Mouse (Mus musculus): ENCODE measurements around the gene Rps27rt. TPM values are rescaled to one million over a fixed set of nuclear protein-coding genes. Genes with fewer than 3 reads are reported as not detected.

The Rps27rt gene
- polyA plus RNA-seq, 1 experiment from 2014 or later, result 306 TPM

DNA sequence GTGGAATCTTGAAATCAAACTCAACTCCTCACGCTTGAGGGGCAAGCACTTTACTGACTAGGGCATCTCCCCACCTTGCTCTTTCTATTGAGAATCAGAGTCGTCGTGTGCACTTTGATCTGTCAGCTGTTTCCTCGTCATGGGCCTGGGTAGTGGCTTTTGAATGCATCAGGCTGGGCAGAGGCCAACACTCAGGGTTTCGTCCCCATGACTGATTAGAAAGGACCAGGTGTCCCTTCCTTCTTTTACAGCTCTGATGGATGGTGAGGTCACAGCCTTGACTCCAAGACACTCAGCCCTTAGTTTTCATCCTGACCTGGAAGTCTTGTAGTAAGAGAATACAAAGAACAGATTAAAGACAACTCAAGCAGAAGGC lies 17.2 kb upstream of the Rps27rt start:
- no peaks in the 10 kb centered on the region for H3K27me3 ChIP-seq
- no peaks in the 10 kb centered on the region for H3K9me3 ChIP-seq (replicated peaks)
- no peak for ATAC-seq (replicated peaks; ENCODE audit: insufficient number of reproducible peaks, insufficient read depth, low FRiP score, low read depth)
- no peaks in the 10 kb centered on the region for H3K36me3 ChIP-seq
- 63% methylated on average over 5 of the region's 5 CpGs for WGBS
- no peak overlapping the region for H3K27ac ChIP-seq
- no peak overlapping the region for H3K4me3 ChIP-seq
- H3K9ac ChIP-seq, result no peak overlapping the region
- no peaks in the 10 kb centered on the region for H3K4me1 ChIP-seq (replicated peaks)
- no peak overlapping the region for H3K4me2 ChIP-seq

DNA sequence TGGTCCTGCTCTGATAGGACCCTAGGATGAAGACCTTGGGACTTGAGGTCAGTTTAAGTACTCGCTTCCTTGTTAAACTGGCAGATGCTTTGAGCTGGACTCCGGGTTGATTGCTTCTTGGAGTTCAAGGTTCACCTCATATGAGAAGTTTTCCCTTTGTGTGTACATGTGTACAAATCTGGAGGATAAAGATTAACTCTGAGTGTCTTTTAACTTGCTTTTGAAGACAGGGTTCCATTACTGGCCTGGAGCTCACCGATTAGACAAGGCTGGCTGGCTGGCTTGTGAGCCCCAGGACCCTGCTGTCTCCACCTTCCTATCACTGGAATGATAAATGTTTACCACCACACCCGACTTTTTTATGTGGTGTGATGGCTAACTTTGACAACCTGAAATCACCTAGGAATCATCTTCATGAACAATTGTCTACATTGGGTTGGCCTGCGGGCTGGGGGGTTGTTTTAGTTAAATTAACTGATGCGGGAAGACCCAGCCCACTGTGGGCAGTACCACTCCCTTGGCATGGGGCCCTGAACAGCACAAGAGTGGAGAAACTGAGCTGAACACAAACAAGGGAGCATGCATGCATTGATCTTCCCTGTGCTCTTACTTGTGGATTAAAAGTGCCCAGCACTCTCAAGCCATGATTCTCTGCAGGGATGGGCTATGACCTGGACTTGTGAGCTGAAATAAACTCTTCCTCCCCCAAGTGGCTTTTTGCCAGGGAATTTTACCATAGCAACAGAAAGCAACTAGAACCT lies 16.7 kb upstream of the Rps27rt start:
- no peak overlapping the region for H3K4me3 ChIP-seq
- 84% methylated on average over 6 of the region's 6 CpGs for WGBS
- no peaks in the 10 kb centered on the region for H3K4me1 ChIP-seq (replicated peaks)
- no peak for ATAC-seq (replicated peaks; ENCODE audit: insufficient number of reproducible peaks, insufficient read depth, low FRiP score, low read depth)
- H3K9me3 ChIP-seq (replicated peaks), result no peaks in the 10 kb centered on the region
- H3K27me3 ChIP-seq, result no peaks in the 10 kb centered on the region
- H3K27ac ChIP-seq, result no peak overlapping the region
- H3K9ac ChIP-seq, result no peak overlapping the region
- H3K4me2 ChIP-seq, result no peak overlapping the region
- no peaks in the 10 kb centered on the region for H3K36me3 ChIP-seq

DNA sequence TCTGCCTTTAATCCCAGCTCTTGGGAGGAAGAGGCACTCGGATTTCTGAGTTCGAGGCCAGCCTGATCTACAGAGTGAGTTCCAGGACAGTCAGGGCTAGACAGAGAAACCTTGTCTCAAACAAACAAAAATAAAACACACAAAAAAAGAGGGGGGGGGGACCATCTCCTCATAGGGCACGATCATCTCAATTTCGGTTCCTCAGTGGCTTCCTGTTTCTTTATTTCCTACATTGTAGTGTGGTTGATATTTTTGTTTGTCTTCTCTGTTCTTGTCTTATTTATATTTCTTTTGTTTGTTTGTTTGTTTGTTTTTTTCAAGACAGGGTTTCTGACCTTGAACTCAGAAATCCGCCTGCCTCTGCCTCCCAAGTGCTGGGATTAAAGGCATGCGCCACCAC lies 13.9 kb upstream of the Rps27rt start:
- no peaks in the 10 kb centered on the region for H3K4me1 ChIP-seq (replicated peaks)
- H3K4me3 ChIP-seq, result no peak overlapping the region
- no peak overlapping the region for H3K4me2 ChIP-seq
- WGBS, result 94% methylated on average over 6 of the region's 6 CpGs
- H3K27ac ChIP-seq, result no peak overlapping the region
- 0 out of 2 replicates have a peak, but pooled peaks cover 4% of the 10 kb centered on the region for H3K9me3 ChIP-seq (replicated peaks)
- no peak overlapping the region for H3K9ac ChIP-seq
- H3K27me3 ChIP-seq, result no peaks in the 10 kb centered on the region
- no peaks in the 10 kb centered on the region for H3K36me3 ChIP-seq
- ATAC-seq (replicated peaks; ENCODE audit: insufficient number of reproducible peaks, insufficient read depth, low FRiP score, low read depth), result no peak

DNA sequence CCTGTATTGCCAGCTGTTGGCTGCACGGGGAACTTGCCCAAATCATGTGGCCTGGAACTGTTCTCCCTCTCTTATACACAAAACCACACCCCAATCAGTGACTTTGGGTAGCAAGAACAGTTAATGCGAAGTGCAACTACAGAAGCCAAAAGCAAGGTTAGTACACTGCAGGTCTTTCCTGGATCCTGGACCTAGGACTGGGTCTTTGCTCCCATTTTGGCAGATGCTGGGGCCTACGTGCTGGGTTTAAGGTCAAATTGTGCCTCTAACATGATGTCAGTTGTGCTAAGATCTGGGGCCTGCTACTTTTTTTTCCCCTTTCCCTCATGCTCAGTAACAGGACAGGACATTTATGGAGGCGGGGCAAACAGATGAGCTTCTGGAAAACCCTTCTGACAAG lies 13.2 kb upstream of the Rps27rt start:
- Histone ChIP-seq H3K36me3 (no peaks in the 10 kb centered on the region), H3K4me1 (replicated peaks) (no peaks in the 10 kb centered on the region), H3K4me3 (no peak overlapping the region), H3K4me2 (no peak overlapping the region), H3K27me3 (no peaks in the 10 kb centered on the region), H3K27ac (no peak overlapping the region), H3K9ac (no peak overlapping the region), H3K9me3 (replicated peaks) (0 out of 2 replicates have a peak, but pooled peaks cover 4% of the 10 kb centered on the region)
- no peak for ATAC-seq (replicated peaks; ENCODE audit: insufficient number of reproducible peaks, insufficient read depth, low FRiP score, low read depth)
- 87% methylated on average over 4 of the region's 4 CpGs for WGBS

DNA sequence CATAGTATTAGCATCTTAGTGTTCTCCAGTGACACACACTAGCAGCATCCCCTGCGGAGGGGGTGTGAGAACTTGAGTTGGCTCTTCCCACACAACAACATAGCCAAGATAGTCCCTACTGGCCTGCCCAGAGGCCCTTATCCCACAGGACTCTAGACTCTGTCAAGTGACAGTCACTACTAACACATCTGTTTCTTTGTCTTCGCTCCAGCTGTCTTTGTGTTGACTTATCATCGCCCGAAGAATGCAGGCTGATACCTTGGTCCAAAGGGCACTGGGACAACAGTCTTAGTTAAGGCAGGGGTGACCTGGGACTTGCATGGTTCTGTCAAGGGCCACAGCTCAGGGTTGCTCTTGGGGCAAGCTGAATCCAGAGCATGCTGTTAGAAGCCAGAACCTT lies 12.7 kb upstream of the Rps27rt start:
- WGBS, result 62% methylated on average over 4 of the region's 4 CpGs
- Histone ChIP-seq H3K9me3 (replicated peaks) (0 out of 2 replicates have a peak, but pooled peaks cover 4% of the 10 kb centered on the region), H3K4me3 (no peak overlapping the region), H3K36me3 (no peaks in the 10 kb centered on the region), H3K4me2 (no peak overlapping the region), H3K4me1 (replicated peaks) (no peaks in the 10 kb centered on the region), H3K27me3 (no peaks in the 10 kb centered on the region), H3K9ac (no peak overlapping the region), H3K27ac (no peak overlapping the region)
- no peak for ATAC-seq (replicated peaks; ENCODE audit: insufficient number of reproducible peaks, insufficient read depth, low FRiP score, low read depth)

DNA sequence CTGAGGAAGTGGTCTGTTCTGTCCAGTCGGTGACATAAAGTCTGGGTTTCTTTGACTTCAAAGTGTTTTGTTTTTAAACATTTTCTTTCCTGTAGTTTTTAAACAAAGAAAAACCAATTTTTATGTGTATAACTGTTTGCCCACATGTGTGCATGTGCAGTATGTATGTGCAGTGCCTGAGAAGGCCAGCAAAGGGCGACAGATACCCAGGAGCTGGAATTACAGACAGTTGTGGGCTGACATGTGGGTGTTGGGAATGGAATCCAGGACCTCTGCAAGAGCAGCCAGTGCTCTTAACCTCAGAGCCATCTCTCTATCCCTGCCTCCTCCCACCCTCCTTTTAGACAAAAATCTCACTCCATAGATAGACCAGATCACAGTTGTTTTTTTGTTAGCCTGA lies 10.0 kb upstream of the Rps27rt start:
- Histone ChIP-seq H3K27me3 (no peaks in the 10 kb centered on the region), H3K4me2 (no peak overlapping the region), H3K4me3 (no peak overlapping the region), H3K9me3 (replicated peaks) (0 out of 2 replicates have a peak, but pooled peaks cover 4% of the 10 kb centered on the region), H3K9ac (no peak overlapping the region), H3K36me3 (no peaks in the 10 kb centered on the region), H3K27ac (no peak overlapping the region), H3K4me1 (replicated peaks) (no peaks in the 10 kb centered on the region)
- 87% methylated on average over 2 of the region's 2 CpGs for WGBS
- ATAC-seq (replicated peaks; ENCODE audit: insufficient number of reproducible peaks, insufficient read depth, low FRiP score, low read depth), result no peak

DNA sequence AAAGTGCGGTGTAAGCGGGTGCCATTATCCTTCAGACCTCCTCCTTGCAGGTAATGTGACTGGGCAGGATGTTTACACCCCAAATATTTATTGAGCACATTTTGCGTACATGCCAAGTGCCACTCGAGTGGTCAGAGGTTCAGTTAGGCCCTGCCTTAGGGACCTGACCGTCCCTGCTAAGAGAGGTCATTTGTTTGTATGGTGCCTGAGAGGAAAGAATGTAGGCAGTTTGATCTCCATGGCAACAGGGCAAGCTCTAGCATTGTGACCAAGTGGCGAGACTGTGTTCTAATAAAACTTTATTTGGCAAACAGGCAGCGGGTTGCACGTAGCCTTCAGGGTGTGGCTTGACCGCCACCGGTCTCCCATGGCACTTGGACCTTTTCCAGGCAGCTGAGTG lies 7.9 kb upstream of the Rps27rt start:
- no peaks in the 10 kb centered on the region for H3K27me3 ChIP-seq
- 80% methylated on average over 10 of the region's 10 CpGs for whole genome bisulfite sequencing
- H3K27ac ChIP-seq, result no peak overlapping the region
- H3K4me3 ChIP-seq, result no peak overlapping the region
- H3K9me3 ChIP-seq (replicated peaks), result 0 out of 2 replicates have a peak, but pooled peaks cover 4% of the 10 kb centered on the region
- ATAC-seq (replicated peaks; ENCODE audit: insufficient number of reproducible peaks, insufficient read depth, low FRiP score, low read depth), result no peak
- H3K9ac ChIP-seq, result no peak overlapping the region
- no peaks in the 10 kb centered on the region for H3K4me1 ChIP-seq (replicated peaks)
- no peaks in the 10 kb centered on the region for H3K36me3 ChIP-seq
- H3K4me2 ChIP-seq, result no peak overlapping the region

DNA sequence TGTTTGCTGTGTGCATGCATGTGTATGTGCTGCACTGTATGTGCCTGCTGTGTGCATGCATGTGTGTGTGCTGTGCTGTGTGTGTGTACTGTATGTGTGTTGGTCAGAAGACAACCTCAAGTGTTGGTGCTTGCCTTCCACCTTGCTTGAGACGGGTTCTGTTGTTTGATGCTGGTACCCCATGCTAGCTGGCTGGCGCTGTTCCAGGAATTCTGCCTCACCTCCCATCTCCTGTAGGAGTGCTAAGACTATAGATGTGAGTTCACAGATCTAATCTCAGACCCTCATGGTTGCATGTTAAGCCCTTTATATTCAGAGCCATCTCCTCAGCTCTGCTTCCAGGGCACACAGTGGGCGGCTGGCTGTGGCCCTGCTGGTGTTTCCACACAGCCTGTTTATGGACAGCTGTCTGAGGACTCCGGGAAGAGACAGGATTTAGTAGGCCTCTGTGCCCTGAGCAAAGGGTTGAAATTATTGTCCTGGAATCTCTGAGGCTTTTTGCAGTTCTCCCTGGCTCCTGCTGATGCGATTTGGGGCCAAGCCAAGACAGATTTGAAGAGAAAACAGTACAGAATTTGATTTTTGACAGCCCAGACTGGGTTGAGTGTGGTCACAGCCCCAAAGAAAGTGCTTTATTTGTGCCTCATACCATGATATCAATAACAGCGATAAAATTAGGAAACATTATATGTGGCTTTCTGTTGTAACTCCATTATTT lies 6.2 kb upstream of the Rps27rt start:
- Histone ChIP-seq H3K4me1 (replicated peaks) (no peaks in the 10 kb centered on the region), H3K9me3 (replicated peaks) (0 out of 2 replicates have a peak, but pooled peaks cover 4% of the 10 kb centered on the region), H3K27me3 (no peaks in the 10 kb centered on the region), H3K9ac (no peak overlapping the region), H3K4me2 (no peak overlapping the region), H3K27ac (no peak overlapping the region), H3K36me3 (no peaks in the 10 kb centered on the region), H3K4me3 (no peak overlapping the region)
- 70% methylated on average over 6 of the region's 6 CpGs for WGBS
- no peak for ATAC-seq (replicated peaks; ENCODE audit: insufficient number of reproducible peaks, insufficient read depth, low FRiP score, low read depth)

DNA sequence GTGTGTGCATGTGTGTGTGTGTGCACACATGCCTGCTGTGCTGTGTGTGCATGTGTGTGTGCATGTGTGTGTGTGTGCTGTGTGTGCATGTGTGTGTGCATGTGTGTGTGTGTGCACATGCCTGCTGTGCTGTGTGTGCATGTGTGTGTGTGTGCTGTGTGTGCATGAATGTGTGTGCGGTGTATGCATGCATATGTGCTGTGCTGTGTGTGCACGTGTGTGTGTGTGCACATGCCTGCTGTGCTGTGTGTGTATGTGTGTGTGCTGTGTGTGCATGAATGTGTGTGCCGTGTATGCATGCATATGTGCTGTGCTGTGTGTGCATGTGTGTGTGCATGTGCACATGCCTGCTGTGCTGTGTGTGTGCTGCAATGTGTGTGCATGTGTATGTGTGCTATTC lies 5.5 kb upstream of the Rps27rt start:
- Histone ChIP-seq H3K36me3 (no peaks in the 10 kb centered on the region), H3K4me3 (no peak overlapping the region), H3K9me3 (replicated peaks) (0 out of 2 replicates have a peak, but pooled peaks cover 4% of the 10 kb centered on the region), H3K4me2 (no peak overlapping the region), H3K27ac (no peak overlapping the region), H3K4me1 (replicated peaks) (no peaks in the 10 kb centered on the region), H3K9ac (no peak overlapping the region), H3K27me3 (no peaks in the 10 kb centered on the region)
- 91% methylated on average over 3 of the region's 3 CpGs for WGBS
- no peak for ATAC-seq (replicated peaks; ENCODE audit: insufficient number of reproducible peaks, insufficient read depth, low FRiP score, low read depth)

DNA sequence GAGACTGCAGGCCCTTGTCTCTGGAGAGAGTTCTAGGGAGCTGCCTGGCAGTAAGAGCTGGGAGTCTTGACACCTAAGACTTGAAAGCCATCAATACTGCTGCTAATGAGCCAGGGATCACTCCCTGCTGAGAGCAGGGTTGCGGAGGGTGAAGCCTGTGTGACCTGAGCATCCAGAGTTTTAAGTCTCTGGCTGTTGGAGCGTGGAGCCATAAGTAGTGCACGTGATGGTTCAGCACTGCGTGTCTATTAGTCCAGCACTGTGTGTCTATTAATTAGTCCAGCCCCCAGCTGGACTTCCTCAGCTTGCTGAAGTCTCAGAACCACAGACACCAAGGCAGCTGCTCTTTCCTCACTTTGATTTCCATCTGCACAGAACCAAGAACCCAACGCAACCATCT lies 3.8 kb upstream of the Rps27rt start:
- H3K27ac ChIP-seq, result no peak overlapping the region
- H3K4me3 ChIP-seq, result no peak overlapping the region
- ATAC-seq (replicated peaks; ENCODE audit: insufficient number of reproducible peaks, insufficient read depth, low FRiP score, low read depth), result no peak
- no peaks in the 10 kb centered on the region for H3K36me3 ChIP-seq
- no peaks in the 10 kb centered on the region for H3K4me1 ChIP-seq (replicated peaks)
- no peak overlapping the region for H3K4me2 ChIP-seq
- no peak overlapping the region for H3K9ac ChIP-seq
- 86% methylated on average over 5 of the region's 5 CpGs for WGBS
- no peaks in the 10 kb centered on the region for H3K27me3 ChIP-seq
- H3K9me3 ChIP-seq (replicated peaks), result no peaks in the 10 kb centered on the region

DNA sequence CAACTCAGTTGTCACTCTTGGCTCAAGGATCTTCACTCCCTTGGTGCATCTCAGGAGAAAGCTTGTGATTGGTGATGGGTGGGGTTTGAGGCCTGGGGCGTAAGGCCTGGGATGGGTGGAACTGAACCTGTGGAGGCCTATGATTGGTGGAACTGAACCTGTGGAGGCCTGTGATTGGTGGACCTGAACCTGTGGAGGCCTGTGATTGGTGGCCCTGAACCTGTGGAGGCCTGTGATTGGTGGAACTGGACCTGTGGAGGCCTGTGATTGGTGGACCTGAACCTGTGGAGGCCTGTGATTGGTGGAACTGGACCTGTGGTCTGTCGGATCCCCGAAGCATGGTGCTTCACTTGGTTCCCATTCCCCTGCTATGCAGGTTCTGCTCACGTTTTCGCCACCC lies 3.2 kb upstream of the Rps27rt start:
- H3K4me3 ChIP-seq, result no peak overlapping the region
- ATAC-seq (replicated peaks; ENCODE audit: insufficient number of reproducible peaks, insufficient read depth, low FRiP score, low read depth), result no peak
- H3K4me1 ChIP-seq (replicated peaks), result no peaks in the 10 kb centered on the region
- H3K36me3 ChIP-seq, result no peaks in the 10 kb centered on the region
- no peak overlapping the region for H3K27ac ChIP-seq
- H3K27me3 ChIP-seq, result no peaks in the 10 kb centered on the region
- WGBS, result 93% methylated on average over 5 of the region's 5 CpGs
- H3K9me3 ChIP-seq (replicated peaks), result no peaks in the 10 kb centered on the region
- no peak overlapping the region for H3K4me2 ChIP-seq
- H3K9ac ChIP-seq, result no peak overlapping the region

DNA sequence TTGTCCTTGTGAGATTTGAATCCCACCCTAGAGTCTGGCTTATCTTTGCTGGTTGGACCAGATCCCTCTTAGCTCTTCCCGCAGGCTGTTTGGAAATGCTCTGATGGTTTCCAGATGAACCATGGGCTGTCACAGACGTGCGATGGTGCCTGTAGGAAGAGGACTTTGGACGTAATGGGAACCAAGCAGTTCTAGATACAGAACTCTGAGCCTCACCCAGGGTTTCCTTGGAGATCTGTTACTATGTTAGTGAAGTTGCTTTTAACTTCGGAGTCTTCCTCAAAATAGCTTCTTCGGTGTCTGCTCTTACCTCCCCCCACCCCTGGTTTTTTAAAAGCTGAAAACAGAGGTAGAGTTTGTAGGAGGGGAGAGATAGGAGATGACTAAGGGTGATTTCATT lies 2.6 kb downstream of the Rps27rt start:
- Histone ChIP-seq H3K4me1 (replicated peaks) (peaks cover 25% of the 10 kb centered on the region), H3K9me3 (replicated peaks) (no peaks in the 10 kb centered on the region), H3K36me3 (no peaks in the 10 kb centered on the region), H3K4me3 (no peak overlapping the region), H3K4me2 (peak overlapping the region; percentile 95; the same call in 1 of the 2 replicates), H3K9ac (no peak overlapping the region), H3K27ac (no peak overlapping the region), H3K27me3 (no peaks in the 10 kb centered on the region)
- ATAC-seq (replicated peaks; ENCODE audit: insufficient number of reproducible peaks, insufficient read depth, low FRiP score, low read depth), result no peak
- 30% methylated on average over 6 of the region's 6 CpGs for WGBS

Data from heart, embryonic 15.5 days (tissue).